Mouse (Mus musculus): ENCODE data around the gene Esp22. TPM values are rescaled to one million over a fixed set of nuclear protein-coding genes. Genes with fewer than 3 reads are reported as not detected.
"Not testable (repeated sequence)": the region's sequence is repeated elsewhere in the genome, so short reads cannot be mapped to it uniquely, and the experiment has no call there.

Esp22 gene
- not detected in 2 replicates for polyA plus RNA-seq (2012; rRNA removed)

GRCm38 (mm10) chr17:39095034-39095433 lies at the start of gene Esp22:
Gene Esp22, plus strand, starts transcription at chr17:39095334.
- no peak for TF ChIP-seq CTCF (IDR thresholded peaks at IDR 0.05; ENCODE audit: extremely low read depth, insufficient read length, insufficient replicate concordance, low read depth, low read length)
- no peak for TF ChIP-seq POLR2A (IDR thresholded peaks at IDR 0.05; ENCODE audit: low read depth, low read length)
- no peaks in the 10 kb centered on the region for H3K4me1 ChIP-seq (ENCODE audit: control insufficient read depth, insufficient read depth, insufficient read length, low read length)
- no peaks in the 10 kb centered on the region for H3K36me3 ChIP-seq (ENCODE audit: control insufficient read depth, insufficient read depth, low read length)
- WGBS = 89% methylated on average over 1 of the region's 1 CpGs
- no peak within 1 kb of the TSS for H3K27ac ChIP-seq (ENCODE audit: insufficient read depth, low read depth, low read length)
- H3K4me3 ChIP-seq (ENCODE audit: low read depth, low read length) = no peak within 1 kb of the TSS
- no peaks in the 10 kb centered on the region for H3K27me3 ChIP-seq (ENCODE audit: control insufficient read depth, insufficient read depth, low read length)

GRCm38 (mm10) chr17:39063641-39064040 lies 31.5 kb upstream of the Esp22 start:
- Histone ChIP-seq H3K27ac (ENCODE audit: insufficient read depth, low read depth, low read length) (no peak overlapping the region), H3K4me3 (ENCODE audit: low read depth, low read length) (no peak overlapping the region), H3K36me3 (ENCODE audit: control insufficient read depth, insufficient read depth, low read length) (no peaks in the 10 kb centered on the region), H3K27me3 (ENCODE audit: control insufficient read depth, insufficient read depth, low read length) (no peaks in the 10 kb centered on the region), H3K4me1 (ENCODE audit: control insufficient read depth, insufficient read depth, insufficient read length, low read length) (no peaks in the 10 kb centered on the region)
- TF ChIP-seq CTCF (IDR thresholded peaks at IDR 0.05; ENCODE audit: extremely low read depth, insufficient read length, insufficient replicate concordance, low read depth, low read length) = no peak
- TF ChIP-seq POLR2A (IDR thresholded peaks at IDR 0.05; ENCODE audit: low read depth, low read length) = no peak

DNA sequence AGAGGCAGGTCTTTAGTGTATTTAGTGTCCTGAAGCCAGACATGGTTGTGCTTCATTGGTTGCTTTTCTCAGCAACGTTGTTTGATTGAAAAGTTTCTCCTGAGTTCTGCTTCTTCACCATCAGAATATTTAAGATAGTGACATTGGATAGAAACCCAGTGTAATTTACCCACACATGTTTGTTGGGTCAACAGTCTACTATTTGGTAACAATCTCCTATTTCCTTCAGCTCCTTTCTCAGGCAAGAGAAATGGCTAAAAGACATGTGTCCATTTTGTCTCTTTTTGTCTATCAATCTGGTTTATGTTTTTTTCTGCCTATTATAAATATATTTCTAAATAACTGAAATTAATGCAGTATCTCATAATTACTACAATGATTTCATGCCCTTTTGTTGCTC lies 18.2 kb upstream of the Esp22 start, which contains the start of gene Esp23:
Gene Esp23, minus strand, starts transcription at position 101 of the 400 bp plus-strand sequence.
- Histone ChIP-seq H3K27me3 (ENCODE audit: control insufficient read depth, insufficient read depth, low read length) (no peaks in the 10 kb centered on the region), H3K4me1 (ENCODE audit: control insufficient read depth, insufficient read depth, insufficient read length, low read length) (no peaks in the 10 kb centered on the region), H3K4me3 (ENCODE audit: low read depth, low read length) (no peak within 1 kb of the TSS), H3K27ac (ENCODE audit: insufficient read depth, low read depth, low read length) (no peak within 1 kb of the TSS), H3K36me3 (ENCODE audit: control insufficient read depth, insufficient read depth, low read length) (no peaks in the 10 kb centered on the region)
- TF ChIP-seq POLR2A (IDR thresholded peaks at IDR 0.05; ENCODE audit: low read depth, low read length) (no peak), CTCF (IDR thresholded peaks at IDR 0.05; ENCODE audit: extremely low read depth, insufficient read length, insufficient replicate concordance, low read depth, low read length) (no peak)
- WGBS = 43% methylated on average over 1 of the region's 1 CpGs

DNA sequence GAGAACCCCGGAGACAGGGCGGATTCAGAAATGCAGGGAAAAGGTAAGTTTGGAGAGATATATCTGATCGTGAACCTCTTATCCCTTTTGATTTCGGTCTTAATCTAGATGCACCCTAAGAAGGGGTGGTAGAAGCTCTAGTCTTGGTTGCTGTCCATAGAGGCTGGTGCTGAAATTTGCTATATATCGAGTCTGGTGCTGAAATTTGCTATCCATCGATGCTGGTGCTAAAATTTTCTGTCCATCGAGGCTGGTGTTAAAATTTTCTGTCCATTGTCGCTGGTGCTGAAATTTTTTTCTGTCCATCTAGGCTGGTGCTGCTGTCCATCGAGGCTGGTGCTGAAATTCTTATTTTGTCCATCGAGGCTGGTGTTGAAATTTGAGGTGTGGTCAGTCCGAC lies 12.0 kb downstream of the Esp22 start:
- H3K36me3 ChIP-seq (ENCODE audit: control insufficient read depth, insufficient read depth, low read length); H3K27me3 ChIP-seq (ENCODE audit: control insufficient read depth, insufficient read depth, low read length); H3K27ac ChIP-seq (ENCODE audit: insufficient read depth, low read depth, low read length); H3K4me3 ChIP-seq (ENCODE audit: low read depth, low read length); H3K4me1 ChIP-seq (ENCODE audit: control insufficient read depth, insufficient read depth, insufficient read length, low read length): not testable (repeated sequence)
- 73% methylated on average over 11 of the region's 11 CpGs for WGBS

DNA sequence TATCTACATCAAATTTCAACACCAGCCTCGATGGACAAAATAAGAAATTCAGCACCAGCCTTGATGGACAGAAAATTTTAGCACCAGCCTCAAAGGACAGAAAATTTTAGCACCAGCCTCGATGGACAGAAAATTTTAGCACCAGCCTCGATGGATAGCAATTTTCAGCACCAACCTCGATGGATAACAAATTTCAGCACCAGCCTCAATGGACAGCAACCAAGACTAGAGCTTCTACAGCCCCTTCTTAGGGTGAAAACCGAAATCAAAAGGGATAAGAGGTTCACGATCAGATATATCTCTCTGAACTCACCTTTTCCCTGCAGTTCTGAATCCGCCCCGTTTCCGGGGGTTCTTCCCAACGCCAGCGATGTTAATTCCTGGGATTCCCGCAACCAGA lies 34.0 kb downstream of the Esp22 start:
- H3K27me3 ChIP-seq (ENCODE audit: control insufficient read depth, insufficient read depth, low read length); H3K27ac ChIP-seq (ENCODE audit: insufficient read depth, low read depth, low read length); H3K4me1 ChIP-seq (ENCODE audit: control insufficient read depth, insufficient read depth, insufficient read length, low read length); H3K4me3 ChIP-seq (ENCODE audit: low read depth, low read length); H3K36me3 ChIP-seq (ENCODE audit: control insufficient read depth, insufficient read depth, low read length): not testable (repeated sequence)
- 73% methylated on average over 12 of the region's 12 CpGs for WGBS

Other genes starting within 250 kb of the Esp22 start
- gene Esp24, start 58.6 kb upstream of the Esp22 start, polyA plus RNA-seq (2012; rRNA removed) = not detected in 2 replicates
- gene Gm21903, start 52.0 kb upstream of the Esp22 start, polyA plus RNA-seq (2012; rRNA removed) = not detected in 2 replicates
- gene Esp23, start 18.3 kb upstream of the Esp22 start, polyA plus RNA-seq (2012; rRNA removed) = not detected in 2 replicates

All from small intestine, adult 2 months (tissue).